Mouse (Mus musculus): ENCODE measurements around the gene Vps37c.

DNA sequence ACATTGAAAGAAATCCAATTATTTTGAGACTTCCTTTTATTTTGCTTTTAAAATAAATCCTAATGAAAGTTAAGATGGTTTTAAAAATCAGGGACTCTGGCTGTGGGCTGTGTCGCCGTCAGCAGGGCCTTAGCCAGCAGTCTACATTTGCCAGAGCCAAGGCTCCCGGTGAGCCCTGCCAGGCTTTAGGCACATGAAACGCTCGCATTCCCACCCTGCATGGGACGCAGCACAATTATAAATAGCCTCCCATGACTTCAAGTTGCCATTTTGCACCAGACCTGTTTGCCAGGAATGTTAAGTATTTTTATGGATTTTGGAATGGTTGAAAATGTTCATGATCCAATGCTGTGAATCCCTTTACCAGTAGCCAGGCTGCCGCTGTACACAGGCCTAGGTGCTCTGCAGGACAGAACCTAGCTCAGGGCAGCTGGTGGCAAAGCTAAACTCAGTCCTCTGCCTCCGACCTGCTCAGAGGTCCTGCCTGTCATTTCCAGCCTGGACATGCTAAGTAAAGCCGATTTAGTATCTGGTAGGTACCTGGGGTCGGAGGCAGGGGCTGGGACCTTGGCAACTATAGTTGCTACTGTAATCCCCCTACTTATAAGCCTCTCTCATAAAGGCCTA, 45.1 kb downstream of the Vps37c start:
- TF ChIP-seq GATA1 (IDR thresholded peaks at IDR 0.05; ENCODE audit: low read length) = no peak
- no peak for TF ChIP-seq TAL1 (IDR thresholded peaks at IDR 0.05; ENCODE audit: low read length)

Data from erythroblast, embryonic 14.5 days (primary cell).